Mouse (Mus musculus) lung, postnatal 36 days (tissue): ENCODE data around the gene Olfr701.

Experiments used
- DNase-seq: peaks from one replicate; pipeline ENCODE4 v3.0.0; 2022; ENCODE audit warnings: mixed read lengths

The Olfr701 gene

GRCm38 (mm10) chr7:106813829-106814228, at the start of gene Olfr701:
Gene Olfr701 (plus strand): TSS chr7:106814129.
- no peak for DNase-seq

- no peak for DNase-seq
These were observed 25.6 kb upstream of the Olfr701 start for GRCm38 (mm10) chr7:106788330-106788729.

- no peak for DNase-seq
These were observed 20.8 kb upstream of the Olfr701 start, which contains the start of gene Olfr699 for GRCm38 (mm10) chr7:106793098-106793497. Gene Olfr699 (minus strand): TSS chr7:106793198.

- DNase-seq, result no peak
These were observed 5.2 kb upstream of the Olfr701 start, which contains the start of gene Olfr700 for GRCm38 (mm10) chr7:106808734-106809133. Gene Olfr700 (minus strand): TSS chr7:106808834.

GRCm38 (mm10) chr7:106815775-106816174, 1.8 kb downstream of the Olfr701 start:
- DNase-seq, result peak; percentile 17

- DNase-seq, result no peak
These were observed 4.5 kb downstream of the Olfr701 start for GRCm38 (mm10) chr7:106818414-106818813.

GRCm38 (mm10) chr7:106833793-106834192, 19.9 kb downstream of the Olfr701 start, which contains the start of gene Olfr702:
Gene Olfr702 (minus strand): TSS chr7:106833893.
- no peak for DNase-seq

- DNase-seq, result no peak
These were observed 29.1 kb downstream of the Olfr701 start, which contains the start of gene Olfr703 for GRCm38 (mm10) chr7:106843060-106843459. Gene Olfr703 (plus strand): TSS chr7:106843360.

- no peak for DNase-seq
These were observed 49.0 kb downstream of the Olfr701 start, which contains the start of gene Olfr704 for GRCm38 (mm10) chr7:106862885-106863284. Gene Olfr704 (plus strand): TSS chr7:106863185.
